Mouse (Mus musculus) ES-Bruce4 (cell line): ENCODE measurements around the gene Pofut1.

Source experiments
- CTCF ChIP-seq: IDR thresholded peaks from one replicate; pipeline ENCODE4 v1.8.1; 2011; ENCODE audit warnings: low read depth, low read length
- POLR2A ChIP-seq: IDR thresholded peaks from one replicate; pipeline ENCODE4 v1.8.1; 2011; ENCODE audit warnings: low read length; ENCODE audit not compliant: insufficient read depth

DNA sequence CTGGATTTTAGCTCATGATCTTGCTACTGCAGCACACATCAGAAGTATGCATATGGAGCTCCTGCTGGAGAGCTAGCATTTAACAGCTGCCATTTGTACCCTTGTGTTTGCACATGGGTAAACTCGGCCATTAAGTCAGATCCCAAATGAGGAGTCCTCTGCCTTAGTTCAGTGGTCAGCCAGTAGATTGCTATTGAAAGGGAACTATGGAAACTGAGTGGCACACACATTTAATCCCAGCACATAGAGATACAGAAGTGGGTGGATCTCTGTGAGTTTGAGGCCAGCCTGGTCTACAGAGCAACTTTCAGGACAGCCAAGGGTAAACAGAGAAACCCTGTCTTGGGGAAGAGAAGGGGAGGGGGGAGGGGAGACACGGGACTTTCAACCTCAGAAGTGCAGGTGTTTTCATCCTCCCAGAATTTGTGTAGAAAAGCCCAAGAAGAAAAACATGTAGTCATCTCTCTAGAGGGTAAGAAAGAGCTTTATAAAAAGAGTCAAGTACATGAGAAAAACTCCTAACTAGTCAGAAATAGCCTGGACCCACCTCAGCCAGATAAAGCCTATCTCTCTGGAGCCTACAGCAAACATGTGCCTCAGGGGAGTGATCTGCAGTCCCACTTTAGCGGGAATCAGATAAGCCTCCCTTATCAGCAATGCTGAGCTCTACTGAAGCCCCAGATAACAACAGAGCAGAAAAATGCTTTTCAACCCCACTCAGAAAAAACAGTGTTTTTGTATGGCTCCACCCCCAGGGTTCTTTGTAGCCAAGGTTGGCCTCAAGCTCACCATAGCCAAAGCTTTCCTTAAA lies 18.7 kb downstream of the Pofut1 start:
- no peak for TF ChIP-seq CTCF
- no peak for TF ChIP-seq POLR2A
